Mouse (Mus musculus): ENCODE results near the gene Cd5l.

GRCm38 (mm10) chr3:87365691-87366090, 8.0 kb downstream of the Cd5l start:
- no peak for TF ChIP-seq GATA1 (IDR thresholded peaks at IDR 0.05; ENCODE audit: borderline replicate concordance, low read length)
- TF ChIP-seq FLI1 (IDR thresholded peaks at IDR 0.05; ENCODE audit: low read length), result no peak

Measured in megakaryocyte, embryonic 14.5 days (primary cell).